Mouse (Mus musculus) liver, embryonic 15.5 days (tissue): ENCODE measurements at regions not wholly inside any gene's neighbourhood (a gene's known extent, or its start where the extent isn't known, plus 50 kb on each side); places are given as distances from the start of the nearest gene placed in this dataset.

Experiments
- ATAC-seq: fragments of 200-750 bp; cut with Nextera tagmentation; 2 replicates; pipeline ENCODE4 v1.8.0; 2017; ENCODE audit warnings: moderate number of reproducible peaks, mild to moderate bottlenecking, moderate library complexity; ENCODE audit not compliant: insufficient read depth
- H3K27ac ChIP-seq: fragments of 300-500 bp; sonication (generic); replicated peaks from 2 replicates; pipeline ENCODE4 v1.5.1; 2015; ENCODE audit warnings: mild to moderate bottlenecking, inconsistent platforms
- H3K27me3 ChIP-seq: fragments of 300-500 bp; sonication (generic); 2 replicates; pipeline ENCODE4 v1.6.1; 2015; ENCODE audit warnings: mild to moderate bottlenecking, inconsistent platforms
- H3K36me3 ChIP-seq: fragments of 300-500 bp; sonication (generic); replicated peaks from 2 replicates; pipeline ENCODE4 v1.6.1; 2015; ENCODE audit warnings: moderate library complexity, mild to moderate bottlenecking, inconsistent platforms
- H3K4me1 ChIP-seq: fragments of 300-500 bp; sonication (generic); replicated peaks from 2 replicates; pipeline ENCODE4 v1.6.1; 2015; ENCODE audit warnings: inconsistent platforms
- H3K4me2 ChIP-seq: fragments of 300-500 bp; sonication (generic); 2 replicates; pipeline ENCODE4 v1.6.1; 2015; ENCODE audit warnings: moderate library complexity, mild to moderate bottlenecking, inconsistent platforms
- H3K4me3 ChIP-seq: fragments of 300-500 bp; sonication (generic); replicated peaks from 2 replicates; pipeline ENCODE4 v1.5.1; 2015; ENCODE audit warnings: mild to moderate bottlenecking, inconsistent platforms
- H3K9ac ChIP-seq: fragments of 300-500 bp; sonication (generic); 2 replicates; pipeline ENCODE4 v1.6.1; 2015; ENCODE audit warnings: moderate library complexity, mild to moderate bottlenecking, inconsistent platforms
- H3K9me3 ChIP-seq: fragments of 300-500 bp; sonication (generic); replicated peaks from 2 replicates; pipeline ENCODE4 v1.6.1; 2016; ENCODE audit warnings: inconsistent platforms
- WGBS: fragments of 180-500 bp; shearing (Covaris S2); methylation state at CpG from one replicate; pipeline ENCODE4 v1.1.7; 2015; ENCODE audit warnings: mixed read lengths; ENCODE audit not compliant: insufficient replicate concordance; 5-methylcytosine and 5-hydroxymethylcytosine counted together

GRCm38 (mm10) chr16:9176402-9176801, 346.5 kb downstream of the 1810013L24Rik start:
- H3K9me3 ChIP-seq: no peaks in the 10 kb centered on the region
- no peak overlapping the region for H3K9ac ChIP-seq
- no peaks in the 10 kb centered on the region for H3K27me3 ChIP-seq
- no peak overlapping the region for H3K4me2 ChIP-seq
- WGBS: 52% methylated on average over 3 of the region's 3 CpGs
- H3K27ac ChIP-seq: no peak overlapping the region
- no peak overlapping the region for H3K4me3 ChIP-seq
- H3K36me3 ChIP-seq: no peaks in the 10 kb centered on the region
- no peaks in the 10 kb centered on the region for H3K4me1 ChIP-seq
- no peak for ATAC-seq

- WGBS: 39% methylated on average over 13 of the region's 13 CpGs
- Histone ChIP-seq H3K9ac (no peak overlapping the region), H3K27me3 (no peaks in the 10 kb centered on the region), H3K4me3 (no peak overlapping the region), H3K27ac (no peak overlapping the region), H3K4me1 (no peaks in the 10 kb centered on the region), H3K36me3 (no peaks in the 10 kb centered on the region), H3K9me3 (no peaks in the 10 kb centered on the region), H3K4me2 (no peak overlapping the region)
- no peak for ATAC-seq
Measured at GRCm38 (mm10) chr16:9195821-9196220, 365.9 kb downstream of the 1810013L24Rik start.

DNA sequence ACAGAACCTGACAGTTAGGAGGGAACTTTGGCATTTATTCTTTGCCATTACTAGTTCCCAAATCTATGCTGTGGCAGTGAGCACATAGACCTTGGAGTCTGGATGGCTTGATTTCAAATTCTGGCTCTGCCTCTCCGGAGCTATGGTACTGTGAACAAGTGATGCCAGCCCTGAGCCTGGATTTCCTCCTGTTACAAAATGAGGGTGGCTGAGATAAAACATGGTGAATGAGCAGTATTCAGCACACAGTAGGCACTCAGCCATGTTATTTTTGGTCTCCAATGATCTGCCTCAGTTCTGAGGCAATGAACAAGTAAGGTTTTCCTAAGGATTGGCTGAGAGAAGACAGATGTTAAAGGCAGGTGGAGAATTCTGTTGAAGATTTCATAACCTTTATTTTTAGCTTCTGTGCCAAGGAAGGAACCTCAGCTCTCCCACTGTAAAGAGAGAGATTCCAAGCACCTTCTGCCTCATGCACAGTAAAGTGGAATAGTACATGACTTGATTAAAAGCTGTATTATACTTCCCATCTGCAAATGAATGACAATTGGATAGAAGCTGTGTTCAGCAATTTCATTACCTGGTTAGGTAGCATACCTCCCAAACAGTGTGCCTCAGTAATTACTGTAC, 369.1 kb downstream of the 1810013L24Rik start:
- Histone ChIP-seq H3K9ac (no peak overlapping the region), H3K4me1 (no peaks in the 10 kb centered on the region), H3K27ac (no peak overlapping the region), H3K36me3 (no peaks in the 10 kb centered on the region), H3K4me3 (no peak overlapping the region), H3K9me3 (no peaks in the 10 kb centered on the region), H3K27me3 (no peaks in the 10 kb centered on the region), H3K4me2 (no peak overlapping the region)
- no peak for ATAC-seq
- WGBS: 68% methylated on average over 1 of the region's 1 CpGs

- no peak overlapping the region for H3K4me3 ChIP-seq
- no peak for ATAC-seq
- no peaks in the 10 kb centered on the region for H3K27me3 ChIP-seq
- H3K36me3 ChIP-seq: no peaks in the 10 kb centered on the region
- no peak overlapping the region for H3K4me2 ChIP-seq
- H3K9me3 ChIP-seq: no peaks in the 10 kb centered on the region
- no peak overlapping the region for H3K27ac ChIP-seq
- no peak overlapping the region for H3K9ac ChIP-seq
- WGBS: 53% methylated on average over 4 of the region's 4 CpGs
- H3K4me1 ChIP-seq: no peaks in the 10 kb centered on the region
Measured at GRCm38 (mm10) chr16:9208602-9209001, 378.7 kb downstream of the 1810013L24Rik start.

- Histone ChIP-seq H3K36me3 (no peaks in the 10 kb centered on the region), H3K4me3 (no peak overlapping the region), H3K4me1 (no peaks in the 10 kb centered on the region), H3K27me3 (no peaks in the 10 kb centered on the region), H3K9ac (no peak overlapping the region), H3K27ac (no peak overlapping the region), H3K9me3 (no peaks in the 10 kb centered on the region), H3K4me2 (no peak overlapping the region)
- no peak for ATAC-seq
- WGBS: 48% methylated on average over 6 of the region's 6 CpGs
Measured at GRCm38 (mm10) chr16:9211485-9211884, 381.6 kb downstream of the 1810013L24Rik start.

DNA sequence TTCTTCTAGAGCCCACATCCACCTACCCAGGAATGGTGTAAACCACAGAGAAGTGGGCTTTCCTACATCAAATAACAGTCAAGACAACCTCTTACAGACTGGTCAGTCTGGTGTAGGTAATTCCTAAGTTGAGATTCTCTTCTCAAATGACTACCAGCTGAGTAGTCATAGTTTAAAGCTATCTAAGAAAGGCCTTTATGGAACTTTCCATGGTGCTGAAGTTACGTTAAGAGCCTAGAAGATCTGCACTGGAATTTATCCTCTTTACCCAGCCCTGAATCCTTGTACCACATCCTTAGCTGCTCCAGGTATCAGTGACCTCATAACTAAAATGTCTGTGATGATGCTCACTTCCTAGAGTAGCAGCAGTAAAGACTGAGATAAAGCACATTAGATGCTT, 385.2 kb downstream of the 1810013L24Rik start:
- H3K36me3 ChIP-seq: no peaks in the 10 kb centered on the region
- H3K9me3 ChIP-seq: no peaks in the 10 kb centered on the region
- H3K4me1 ChIP-seq: no peaks in the 10 kb centered on the region
- WGBS: 29% methylated on average over 1 of the region's 1 CpGs
- no peak overlapping the region for H3K4me3 ChIP-seq
- H3K27me3 ChIP-seq: no peaks in the 10 kb centered on the region
- no peak overlapping the region for H3K4me2 ChIP-seq
- H3K9ac ChIP-seq: no peak overlapping the region
- ATAC-seq: no peak
- no peak overlapping the region for H3K27ac ChIP-seq

GRCm38 (mm10) chr16:9217361-9217760, 387.5 kb downstream of the 1810013L24Rik start:
- H3K4me1 ChIP-seq: no peaks in the 10 kb centered on the region
- WGBS: 65% methylated on average over 7 of the region's 7 CpGs
- H3K27ac ChIP-seq: no peak overlapping the region

GRCm38 (mm10) chr16:9230178-9230577, 400.3 kb downstream of the 1810013L24Rik start:
- H3K9ac ChIP-seq: no peak overlapping the region
- no peak overlapping the region for H3K4me2 ChIP-seq
- no peaks in the 10 kb centered on the region for H3K27me3 ChIP-seq
- no peak overlapping the region for H3K4me3 ChIP-seq
- no peaks in the 10 kb centered on the region for H3K36me3 ChIP-seq
- no peak overlapping the region for H3K27ac ChIP-seq
- H3K4me1 ChIP-seq: no peaks in the 10 kb centered on the region
- no peaks in the 10 kb centered on the region for H3K9me3 ChIP-seq
- ATAC-seq: no peak

More at GRCm38 (mm10) chr16:9217361-9217760, 387.5 kb downstream of the 1810013L24Rik start:
- no peak for ATAC-seq
- Histone ChIP-seq H3K4me3 (no peak overlapping the region), H3K9ac (no peak overlapping the region), H3K9me3 (no peaks in the 10 kb centered on the region), H3K4me2 (no peak overlapping the region), H3K36me3 (no peaks in the 10 kb centered on the region), H3K27me3 (no peaks in the 10 kb centered on the region)

DNA sequence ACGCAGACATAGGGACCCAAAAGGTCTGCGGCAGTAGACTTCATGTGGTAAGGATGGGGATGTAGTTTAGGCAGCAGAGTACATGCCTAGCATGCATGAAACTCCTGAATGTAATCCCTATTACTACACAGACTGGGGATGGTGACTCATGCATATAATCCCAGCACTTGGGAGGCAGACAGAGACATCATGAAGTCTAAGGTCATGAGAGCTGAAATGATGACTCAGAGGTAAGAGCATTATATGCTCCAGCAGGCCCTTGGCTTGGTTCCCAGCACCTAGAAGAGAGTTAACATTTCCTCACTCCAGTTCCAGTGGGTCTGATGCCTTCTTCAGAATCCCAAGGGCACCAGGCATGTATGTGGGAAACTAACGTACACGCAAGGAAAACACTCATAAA, 412.2 kb downstream of the 1810013L24Rik start:
- no peak overlapping the region for H3K4me3 ChIP-seq
- H3K9me3 ChIP-seq: no peaks in the 10 kb centered on the region
- no peak overlapping the region for H3K9ac ChIP-seq
- no peaks in the 10 kb centered on the region for H3K4me1 ChIP-seq
- H3K27me3 ChIP-seq: no peaks in the 10 kb centered on the region
- WGBS: 81% methylated on average over 4 of the region's 4 CpGs
- H3K4me2 ChIP-seq: no peak overlapping the region
- no peak overlapping the region for H3K27ac ChIP-seq
- no peak for ATAC-seq
- no peaks in the 10 kb centered on the region for H3K36me3 ChIP-seq

DNA sequence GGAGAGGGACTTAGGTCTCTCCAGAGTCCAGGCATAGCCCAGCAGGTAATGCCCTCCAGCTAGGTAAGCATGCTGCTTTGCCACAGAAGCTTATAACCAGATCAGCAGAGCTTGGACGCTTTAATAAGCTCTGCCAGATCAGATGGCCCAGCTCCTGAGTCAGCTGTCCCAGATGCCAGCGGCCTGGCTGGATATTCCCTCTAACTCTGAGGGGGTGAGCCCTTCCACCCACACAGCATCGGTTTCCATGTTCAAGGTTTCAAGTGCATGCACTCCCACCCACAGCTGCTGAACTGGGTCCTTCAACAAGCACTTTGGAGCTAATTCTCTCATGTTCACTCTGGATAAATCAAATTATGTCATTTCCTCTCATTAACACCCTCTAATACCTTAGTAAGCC, 417.3 kb downstream of the 1810013L24Rik start:
- H3K4me1 ChIP-seq: no peaks in the 10 kb centered on the region
- H3K9me3 ChIP-seq: no peaks in the 10 kb centered on the region
- ATAC-seq: no peak
- 39% methylated on average over 3 of the region's 3 CpGs for WGBS
- H3K9ac ChIP-seq: no peak overlapping the region
- no peak overlapping the region for H3K4me2 ChIP-seq
- H3K27ac ChIP-seq: no peak overlapping the region
- H3K4me3 ChIP-seq: no peak overlapping the region
- H3K36me3 ChIP-seq: no peaks in the 10 kb centered on the region
- no peaks in the 10 kb centered on the region for H3K27me3 ChIP-seq

DNA sequence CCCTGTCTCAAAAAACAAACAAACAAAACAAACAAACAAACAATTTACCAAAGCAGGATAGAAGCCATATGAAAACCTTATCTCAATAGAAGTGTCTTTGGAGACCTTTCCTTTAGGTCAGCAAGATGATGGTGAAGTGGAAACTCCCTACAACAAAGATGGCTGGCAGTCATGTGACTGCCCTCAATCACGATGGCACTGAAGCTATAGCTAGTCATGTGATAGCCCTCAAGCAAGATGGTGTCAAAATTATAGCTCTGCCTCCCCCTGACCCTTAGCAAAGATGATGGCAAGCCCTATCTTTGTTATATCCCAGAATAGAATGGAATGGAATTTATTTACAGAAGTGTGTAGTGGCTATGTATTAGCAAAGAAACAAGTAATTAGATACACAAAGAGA, 423.2 kb downstream of the 1810013L24Rik start:
- 53% methylated on average over 1 of the region's 1 CpGs for WGBS
- Histone ChIP-seq H3K4me1 (no peaks in the 10 kb centered on the region), H3K4me2 (no peak overlapping the region), H3K36me3 (no peaks in the 10 kb centered on the region), H3K27me3 (no peaks in the 10 kb centered on the region), H3K27ac (no peak overlapping the region), H3K9ac (no peak overlapping the region), H3K9me3 (no peaks in the 10 kb centered on the region), H3K4me3 (no peak overlapping the region)
- ATAC-seq: no peak

DNA sequence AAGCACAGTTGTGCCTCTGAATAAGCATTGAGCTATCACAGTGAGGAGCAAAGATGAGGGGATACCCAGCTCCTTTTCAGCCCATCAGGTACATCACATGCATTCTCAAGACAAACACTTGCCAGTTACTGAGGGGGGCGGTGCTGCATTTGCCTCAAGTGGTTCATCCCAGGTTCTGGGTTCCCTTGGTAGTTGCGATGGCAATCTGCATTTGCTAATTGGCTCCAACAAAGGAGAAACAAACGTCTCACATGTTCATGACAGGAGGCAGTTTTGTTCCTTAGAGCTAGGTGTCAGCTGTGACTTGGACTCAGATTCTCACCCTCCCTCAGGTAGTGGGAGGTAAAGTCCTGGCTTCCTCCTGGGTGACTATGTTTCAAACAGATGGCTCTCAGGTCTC, 425.5 kb downstream of the 1810013L24Rik start:
- no peak for ATAC-seq
- Histone ChIP-seq H3K9ac (no peak overlapping the region), H3K9me3 (no peaks in the 10 kb centered on the region), H3K4me3 (no peak overlapping the region), H3K4me2 (no peak overlapping the region), H3K36me3 (no peaks in the 10 kb centered on the region), H3K27ac (no peak overlapping the region), H3K4me1 (no peaks in the 10 kb centered on the region), H3K27me3 (no peaks in the 10 kb centered on the region)
- 35% methylated on average over 3 of the region's 3 CpGs for WGBS
